Mouse (Mus musculus) myocyte (in vitro differentiated cells): ENCODE measurements around the gene Kctd4. TPM values are rescaled to one million over a fixed set of nuclear protein-coding genes. Genes with fewer than 3 reads are reported as not detected.

Experiments
- H3K27me3 ChIP-seq: one replicate; pipeline ENCODE4 v1.6.1; 2011; ENCODE audit not compliant: control insufficient read depth, insufficient read depth, insufficient read length
- H3K36me3 ChIP-seq: one replicate; pipeline ENCODE4 v1.6.1; 2011; ENCODE audit not compliant: control insufficient read depth, insufficient read depth
- H3K4me2 ChIP-seq: one replicate; pipeline ENCODE4 v1.6.1; 2011; ENCODE audit warnings: low read depth, control low read depth
- H3K4me3 ChIP-seq: one replicate; pipeline ENCODE4 v1.5.1; 2011; ENCODE audit warnings: mild to moderate bottlenecking, control low read depth, moderate library complexity
- H3K79me2 ChIP-seq: one replicate; pipeline ENCODE4 v1.6.1; 2011; ENCODE audit not compliant: control insufficient read depth, insufficient read depth
- H3ac ChIP-seq: one replicate; pipeline ENCODE4 v1.6.1; 2011; ENCODE audit not compliant: control insufficient read depth, insufficient read length
- CEBPB ChIP-seq: IDR thresholded peaks from 2 replicates; pipeline ENCODE4 v1.6.1; 2011; ENCODE audit warnings: mild to moderate bottlenecking, moderate library complexity; ENCODE audit not compliant: poor library complexity, insufficient read depth, severe bottlenecking
- E2F4 ChIP-seq: IDR thresholded peaks from one replicate; pipeline ENCODE4 v1.6.1; 2011; ENCODE audit warnings: mild to moderate bottlenecking, control low read depth, moderate library complexity; ENCODE audit not compliant: insufficient read depth
- MAX ChIP-seq: IDR thresholded peaks from one replicate; pipeline ENCODE4 v1.6.1; 2011; ENCODE audit warnings: low read depth, mild to moderate bottlenecking, control low read depth
- MYOD1 ChIP-seq, 3 experiments: IDR thresholded peaks; one replicate each; pipeline ENCODE4 v1.6.1; 2011; ENCODE audit warnings: control low read depth in 2 of 3, low read depth in 2 of 3, mild to moderate bottlenecking in 2 of 3, moderate library complexity in 1 of 3; ENCODE audit not compliant: insufficient read length in 2 of 3, control insufficient read depth in 1 of 3
- MYOG ChIP-seq, 3 experiments: IDR thresholded peaks; one replicate each; pipeline ENCODE4 v1.6.1; 2011; ENCODE audit warnings: control low read depth in 2 of 3, low read depth in 2 of 3, mild to moderate bottlenecking in 2 of 3; ENCODE audit not compliant: insufficient read length in 2 of 3, control insufficient read depth in 1 of 3, insufficient read depth in 1 of 3
- POLR2A ChIP-seq: IDR thresholded peaks from one replicate; pipeline ENCODE4 v1.6.1; 2011; ENCODE audit warnings: low read depth, mild to moderate bottlenecking, control low read depth, moderate library complexity; ENCODE audit not compliant: insufficient read length
- POLR2AphosphoS2 ChIP-seq: IDR thresholded peaks from one replicate; pipeline ENCODE4 v1.6.1; 2011; ENCODE audit warnings: low read depth, control low read depth; ENCODE audit not compliant: insufficient read length
- REST ChIP-seq: IDR thresholded peaks from one replicate; pipeline ENCODE4 v1.6.1; 2011; ENCODE audit warnings: mild to moderate bottlenecking, control low read depth, moderate library complexity; ENCODE audit not compliant: insufficient read depth, insufficient read length
- SRF ChIP-seq: IDR thresholded peaks from one replicate; pipeline ENCODE4 v1.6.1; 2011; ENCODE audit warnings: low read depth; ENCODE audit not compliant: control insufficient read depth, insufficient read length
- TCF12 ChIP-seq: IDR thresholded peaks from one replicate; pipeline ENCODE4 v1.6.1; 2011; ENCODE audit warnings: mild to moderate bottlenecking, control low read depth; ENCODE audit not compliant: poor library complexity, insufficient read depth, severe bottlenecking
- TCF3 ChIP-seq: IDR thresholded peaks from one replicate; pipeline ENCODE4 v1.6.1; 2011; ENCODE audit warnings: low read depth, control low read depth; ENCODE audit not compliant: insufficient read length
- USF1 ChIP-seq: IDR thresholded peaks from one replicate; pipeline ENCODE4 v1.6.1; 2011; ENCODE audit warnings: low read depth, mild to moderate bottlenecking, control low read depth, moderate library complexity
- polyA plus RNA-seq: library from polyadenylated mRNA; unstranded; fragments of >200 nt; fragmentation: generic; extraction: Trizol; gene quantifications from one replicate; pipeline ENCODE4 v1.2.1, GENCODE M21; 2012; ENCODE audit warnings: missing spikeins

Kctd4 gene
- polyA plus RNA-seq, 1 experiment = 0.01 TPM

- TF ChIP-seq CEBPB (no peak), REST (no peak), E2F4 (no peak), TCF12 (no peak), SRF (no peak), MYOG (IDR thresholded peaks at IDR 0.05; ENCODE audit: control insufficient read depth in 1 of 3, insufficient read depth in 1 of 3, insufficient read length in 2 of 3, low read depth in 2 of 3) (no peak), POLR2AphosphoS2 (no peak), USF1 (no peak), MYOD1 (IDR thresholded peaks at IDR 0.05; ENCODE audit: control insufficient read depth in 1 of 3, insufficient read length in 2 of 3, low read depth in 2 of 3) (no peak), MAX (no peak)
- Histone ChIP-seq H3K27me3 (no peaks in the 10 kb centered on the region), H3K4me3 (no peak overlapping the region), H3K36me3 (no peaks in the 10 kb centered on the region), H3K79me2 (peaks cover 31% of the 10 kb centered on the region), H3ac (no peak overlapping the region), H3K4me2 (no peak overlapping the region)
These were observed 30.3 kb downstream of the Kctd4 start for GRCm38 (mm10) chr14:75985112-75985511.

- Histone ChIP-seq H3K27me3 (no peaks in the 10 kb centered on the region), H3K36me3 (no peaks in the 10 kb centered on the region), H3K79me2 (peaks cover 48% of the 10 kb centered on the region), H3K4me3 (no peak overlapping the region), H3K4me2 (no peak overlapping the region), H3ac (no peak overlapping the region)
- TF ChIP-seq SRF (no peak), TCF3 (no peak), POLR2A (no peak), POLR2AphosphoS2 (no peak), CEBPB (no peak), REST (no peak), E2F4 (no peak), MYOG (IDR thresholded peaks at IDR 0.05; ENCODE audit: control insufficient read depth in 1 of 3, insufficient read depth in 1 of 3, insufficient read length in 2 of 3, low read depth in 2 of 3) (no peak), MYOD1 (IDR thresholded peaks at IDR 0.05; ENCODE audit: control insufficient read depth in 1 of 3, insufficient read length in 2 of 3, low read depth in 2 of 3) (no peak), USF1 (no peak), TCF12 (no peak), MAX (no peak)
These were observed 32.2 kb downstream of the Kctd4 start for GRCm38 (mm10) chr14:75986878-75987483.

- Histone ChIP-seq H3K4me3 (no peak overlapping the region), H3K27me3 (no peaks in the 10 kb centered on the region), H3K36me3 (peaks cover 6% of the 10 kb centered on the region), H3K4me2 (no peak overlapping the region), H3K79me2 (peaks cover 57% of the 10 kb centered on the region), H3ac (no peak overlapping the region)
- no peak for TF ChIP-seq MYOG (IDR thresholded peaks at IDR 0.05; ENCODE audit: control insufficient read depth in 1 of 3, insufficient read depth in 1 of 3, insufficient read length in 2 of 3, low read depth in 2 of 3)
- no peak for TF ChIP-seq POLR2A
- TF ChIP-seq POLR2AphosphoS2 = no peak
- TF ChIP-seq MYOD1 (IDR thresholded peaks at IDR 0.05; ENCODE audit: control insufficient read depth in 1 of 3, insufficient read length in 2 of 3, low read depth in 2 of 3) = no peak
- TF ChIP-seq MAX = no peak
- TF ChIP-seq CEBPB = no peak
These were observed 34.4 kb downstream of the Kctd4 start for GRCm38 (mm10) chr14:75989168-75989567.

- TF ChIP-seq POLR2AphosphoS2 = no peak
- TF ChIP-seq USF1 = no peak
- no peak for TF ChIP-seq REST
- no peak for TF ChIP-seq CEBPB
- no peak for TF ChIP-seq MAX
- TF ChIP-seq POLR2A = no peak
- TF ChIP-seq MYOG (IDR thresholded peaks at IDR 0.05; ENCODE audit: control insufficient read depth in 1 of 3, insufficient read depth in 1 of 3, insufficient read length in 2 of 3, low read depth in 2 of 3) = no peak
- no peak for TF ChIP-seq TCF3
- no peak for TF ChIP-seq MYOD1 (IDR thresholded peaks at IDR 0.05; ENCODE audit: control insufficient read depth in 1 of 3, insufficient read length in 2 of 3, low read depth in 2 of 3)
- no peak for TF ChIP-seq TCF12
- no peak for TF ChIP-seq SRF
- TF ChIP-seq E2F4 = no peak
- Histone ChIP-seq H3K36me3 (peaks cover 15% of the 10 kb centered on the region), H3K27me3 (no peaks in the 10 kb centered on the region)
These were observed 36.1 kb downstream of the Kctd4 start for GRCm38 (mm10) chr14:75990936-75991335.

GRCm38 (mm10) chr14:75992371-75992770 is 37.6 kb downstream of the Kctd4 start:
- H3ac ChIP-seq = no peak overlapping the region
- no peak for TF ChIP-seq USF1
- TF ChIP-seq TCF3 = no peak
- no peak for TF ChIP-seq MYOG (IDR thresholded peaks at IDR 0.05; ENCODE audit: control insufficient read depth in 1 of 3, insufficient read depth in 1 of 3, insufficient read length in 2 of 3, low read depth in 2 of 3)
- TF ChIP-seq MYOD1 (IDR thresholded peaks at IDR 0.05; ENCODE audit: control insufficient read depth in 1 of 3, insufficient read length in 2 of 3, low read depth in 2 of 3) = no peak
- TF ChIP-seq E2F4 = no peak
- no peak for TF ChIP-seq POLR2AphosphoS2
- TF ChIP-seq TCF12 = no peak

More at GRCm38 (mm10) chr14:75990936-75991335, 36.1 kb downstream of the Kctd4 start:
- no peak overlapping the region for H3ac ChIP-seq
- peaks cover 46% of the 10 kb centered on the region for H3K79me2 ChIP-seq
- no peak overlapping the region for H3K4me3 ChIP-seq
- H3K4me2 ChIP-seq = no peak overlapping the region

More at GRCm38 (mm10) chr14:75992371-75992770, 37.6 kb downstream of the Kctd4 start:
- H3K79me2 ChIP-seq = peaks cover 50% of the 10 kb centered on the region
- H3K4me3 ChIP-seq = no peak overlapping the region
- no peak overlapping the region for H3K4me2 ChIP-seq
- peaks cover 15% of the 10 kb centered on the region for H3K36me3 ChIP-seq
- no peaks in the 10 kb centered on the region for H3K27me3 ChIP-seq
